Mouse (Mus musculus) lung, adult 2 months (tissue): Measurements from ENCODE around the gene Osbpl11.

Experiments
- CTCF ChIP-seq: fragments of 200-500 bp; IDR thresholded peaks from 2 replicates; pipeline ENCODE4 v1.5.1; 2011; ENCODE audit warnings: mild to moderate bottlenecking, low read length, control low read depth; ENCODE audit not compliant: insufficient read depth
- POLR2A ChIP-seq: fragments of 200-500 bp; IDR thresholded peaks from 2 replicates; pipeline ENCODE4 v1.6.1; 2011; ENCODE audit warnings: low read depth, mild to moderate bottlenecking, control low read depth, low read length, borderline replicate concordance; ENCODE audit errors: extremely low read depth

- TF ChIP-seq POLR2A = no peak
- no peak for TF ChIP-seq CTCF
These were observed 7.1 kb upstream of the Osbpl11 start for GRCm38 (mm10) chr16:33177722-33178121.
